28 mouse cellular contexts compared by ENCODE assay signal in genomic region chr13:114639531-114639930, GRCm38 (mm10).
"Had no signal": no experiment of that assay in that cellular context is flagged by ENCODE, and none has a peak within 500 bp of the region (broad histone marks: within the 10 kb centered on the region; RNA-seq: fewer than 3 reads in every experiment).

No protein-coding gene starts in this region.

- H3K27me3 ChIP-seq: heart, embryonic 12.5 days; hindbrain, embryonic 12.5 days; intestine, embryonic 15.5 days; kidney, embryonic 15.5 days; limb, embryonic 13.5 days; liver, embryonic 13.5 days; liver, embryonic 15.5 days had no signal

- H3K4me1 ChIP-seq: heart, embryonic 10.5 days; heart, embryonic 12.5 days; hindbrain, embryonic 12.5 days; intestine, embryonic 15.5 days; liver, embryonic 13.5 days; liver, embryonic 15.5 days had no signal

- ATAC-seq: hindbrain, embryonic 16.5 days; inflammation-experienced regulatory T-cells, adult 6 months; intestine, embryonic 15.5 days; intestine, postnatal 0 days had no signal

- H3K27ac ChIP-seq: gastrocnemius, adult 2 months; heart, embryonic 10.5 days; hindbrain, embryonic 10.5 days; hindbrain, embryonic 12.5 days; hindbrain, embryonic 14.5 days; intestine, embryonic 15.5 days; kidney, embryonic 15.5 days; kidney, postnatal 0 days; layer of hippocampus, adult 2 months; left cerebral cortex, adult 2 months; limb, embryonic 13.5 days; liver, embryonic 13.5 days; liver, embryonic 15.5 days had no signal

- H3K4me3 ChIP-seq: gastrocnemius, adult 2 months; heart, embryonic 10.5 days; heart, embryonic 12.5 days; hindbrain, embryonic 10.5 days; hindbrain, embryonic 12.5 days; intestine, embryonic 15.5 days; kidney, embryonic 15.5 days; layer of hippocampus, adult 2 months; left cerebral cortex, adult 2 months; limb, embryonic 13.5 days; liver, embryonic 13.5 days; liver, embryonic 15.5 days had no signal

- H3K36me3 ChIP-seq: heart, embryonic 10.5 days; heart, embryonic 12.5 days; hindbrain, embryonic 10.5 days; hindbrain, embryonic 12.5 days; intestine, embryonic 15.5 days; kidney, embryonic 15.5 days; limb, embryonic 13.5 days; liver, embryonic 13.5 days; liver, embryonic 15.5 days had no signal

- H3K9me3 ChIP-seq: heart, embryonic 10.5 days; heart, embryonic 12.5 days; hindbrain, embryonic 10.5 days; hindbrain, embryonic 12.5 days; intestine, embryonic 15.5 days; kidney, embryonic 15.5 days; limb, embryonic 13.5 days; liver, embryonic 13.5 days; liver, embryonic 15.5 days had no signal

- H3K9ac ChIP-seq: heart, embryonic 12.5 days; hindbrain, embryonic 12.5 days; hindbrain, embryonic 14.5 days; intestine, embryonic 15.5 days; kidney, embryonic 15.5 days; limb, embryonic 13.5 days; liver, embryonic 13.5 days; liver, embryonic 15.5 days had no signal

- DNase-seq: gastrocnemius, adult 2 months; gastrocnemius, postnatal 10 days; gastrocnemius, postnatal 25 days; heart, adult 18-20 months; heart, postnatal 10 days; heart, postnatal 4 days; kidney, adult 18-20 months; kidney, adult 9 months; kidney, postnatal 14 days; kidney, postnatal 4 days; liver; liver, embryonic 13.5 days had no signal

- H3K4me2 ChIP-seq: heart, embryonic 12.5 days; hindbrain, embryonic 12.5 days; hindbrain, embryonic 14.5 days; intestine, embryonic 15.5 days; kidney, embryonic 15.5 days; limb, embryonic 13.5 days; liver, embryonic 11.5 days; liver, embryonic 13.5 days; liver, embryonic 15.5 days had no signal
